Mouse (Mus musculus): ENCODE measurements around the gene Akap12.

The Akap12 gene

DNA sequence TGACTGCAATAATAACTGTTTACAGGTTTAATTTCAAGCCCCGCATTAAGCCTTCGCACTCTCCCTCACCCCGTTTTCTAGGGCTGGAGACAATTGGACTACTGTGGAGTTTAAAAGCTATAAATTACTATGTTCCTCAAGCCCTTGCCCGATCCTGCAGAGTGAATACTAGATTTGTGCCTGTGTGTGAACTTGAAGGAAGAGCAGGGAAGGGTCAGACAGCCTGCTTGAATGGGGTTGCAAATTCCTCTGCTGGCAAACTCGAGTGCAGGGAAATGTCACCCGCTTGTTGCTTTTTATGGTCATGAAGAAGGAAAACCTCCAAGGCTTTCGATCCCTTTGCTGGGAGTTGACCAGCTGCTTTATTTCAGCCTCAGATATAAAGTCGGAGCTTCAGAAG lies 19.6 kb downstream of the Akap12 start:
- DNase-seq: peak; percentile 50

- DNase-seq: no peak
These were observed 23.0 kb downstream of the Akap12 start for GRCm38 (mm10) chr10:4289171-4289570.

- DNase-seq: no peak
These were observed 23.5 kb downstream of the Akap12 start for GRCm38 (mm10) chr10:4289636-4290035.

DNA sequence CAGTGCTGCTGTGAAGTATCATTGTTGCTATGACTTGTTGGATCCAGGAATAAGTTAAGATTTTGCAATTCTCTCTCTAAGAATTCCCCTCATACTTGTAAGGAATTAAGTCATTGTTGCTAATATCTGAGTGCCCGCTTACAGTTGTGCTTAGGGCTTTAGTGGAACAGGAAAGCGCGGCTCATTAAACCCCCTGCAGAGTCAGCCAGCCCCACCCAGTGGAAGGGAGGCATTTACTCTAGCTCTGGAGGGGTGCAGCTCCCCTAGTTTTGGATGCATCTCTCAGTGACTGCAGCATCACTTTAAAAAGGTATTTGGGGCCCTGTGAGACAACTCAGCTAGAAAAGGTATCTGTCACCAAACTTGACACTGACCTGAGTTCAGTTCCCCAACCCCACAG lies 24.0 kb downstream of the Akap12 start:
- no peak for DNase-seq

- DNase-seq: no peak
These were observed 24.4 kb downstream of the Akap12 start for GRCm38 (mm10) chr10:4290561-4290960.

DNA sequence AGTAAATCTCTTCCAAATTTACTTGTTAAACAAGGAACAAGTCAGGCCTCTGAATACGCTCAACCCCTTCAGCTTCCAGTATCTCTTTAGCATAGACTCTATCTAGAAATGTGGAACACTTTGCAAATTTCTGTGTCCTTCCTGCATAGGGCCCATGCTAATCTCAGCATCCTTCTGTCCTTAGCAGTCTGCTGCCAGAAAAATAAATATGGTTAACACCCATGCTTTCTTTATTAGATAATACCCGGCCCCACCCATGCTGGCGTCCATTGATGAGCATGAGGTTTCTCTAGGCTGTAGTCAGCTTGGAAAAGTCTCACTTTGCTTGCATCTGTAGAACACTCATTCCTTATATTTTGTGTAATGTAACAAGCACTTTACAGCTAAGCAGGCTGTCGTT lies 27.2 kb downstream of the Akap12 start:
- DNase-seq: no peak

DNA sequence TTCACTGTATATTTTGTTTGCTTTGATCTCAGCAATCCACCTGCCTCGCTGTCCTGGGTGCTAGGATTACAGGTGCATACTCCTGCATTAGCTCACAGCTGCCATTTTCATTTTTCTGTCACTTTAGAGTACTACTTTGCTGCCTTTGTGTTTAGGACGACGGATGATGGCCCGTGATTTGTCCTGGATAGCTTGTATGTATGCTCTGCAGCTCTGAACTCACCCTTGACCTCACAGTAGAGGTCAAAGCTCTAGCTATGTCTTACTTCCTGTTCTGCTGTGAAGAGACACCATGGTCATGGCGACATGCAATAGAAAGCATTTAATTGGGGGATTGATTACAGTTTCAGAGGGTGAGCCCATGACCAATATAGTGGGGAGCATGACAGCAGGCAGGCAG lies 37.4 kb downstream of the Akap12 start:
- DNase-seq: no peak

DNA sequence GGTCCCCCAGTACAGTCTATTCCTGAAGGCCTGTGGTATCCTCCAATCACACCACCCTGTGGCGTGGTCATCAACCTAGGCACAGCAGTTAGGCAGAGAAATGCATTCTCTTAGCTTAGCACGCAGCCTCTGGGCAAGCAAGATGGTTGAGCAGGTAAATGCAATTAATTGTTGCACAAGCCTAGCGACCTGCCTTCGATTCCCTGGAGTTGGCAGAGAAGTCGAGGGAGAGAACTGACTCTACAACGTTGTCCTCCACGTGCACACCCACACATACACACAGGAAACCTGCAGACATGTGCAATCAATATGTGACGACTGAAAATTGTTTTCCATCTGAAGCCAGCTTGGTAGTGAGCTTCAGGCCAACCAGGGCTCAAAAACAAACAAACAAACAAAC lies 57.7 kb downstream of the Akap12 start:
- no peak for DNase-seq

DNA sequence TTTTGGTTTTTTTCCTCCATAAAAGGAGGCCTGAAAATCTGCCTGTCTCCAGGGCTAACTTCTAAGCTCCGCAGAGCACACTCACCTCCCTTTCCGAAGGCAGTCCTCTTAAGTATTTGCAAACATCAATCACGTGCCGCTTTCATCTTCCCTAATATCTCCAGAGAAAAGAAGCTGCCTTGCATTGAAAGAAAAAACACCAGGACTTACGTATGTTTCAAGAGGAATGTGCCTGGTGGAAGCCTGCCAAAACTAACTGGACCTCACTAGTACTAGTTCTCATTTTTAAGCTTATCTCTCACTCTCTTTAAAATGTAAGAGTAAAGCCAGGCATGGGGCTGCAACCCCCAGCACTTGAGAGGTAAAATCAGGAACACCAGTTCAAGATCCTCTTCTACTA lies 59.4 kb downstream of the Akap12 start:
- DNase-seq: peak; percentile 27

GRCm38 (mm10) chr10:4327716-4328115 lies 61.5 kb downstream of the Akap12 start:
- no peak for DNase-seq

DNA sequence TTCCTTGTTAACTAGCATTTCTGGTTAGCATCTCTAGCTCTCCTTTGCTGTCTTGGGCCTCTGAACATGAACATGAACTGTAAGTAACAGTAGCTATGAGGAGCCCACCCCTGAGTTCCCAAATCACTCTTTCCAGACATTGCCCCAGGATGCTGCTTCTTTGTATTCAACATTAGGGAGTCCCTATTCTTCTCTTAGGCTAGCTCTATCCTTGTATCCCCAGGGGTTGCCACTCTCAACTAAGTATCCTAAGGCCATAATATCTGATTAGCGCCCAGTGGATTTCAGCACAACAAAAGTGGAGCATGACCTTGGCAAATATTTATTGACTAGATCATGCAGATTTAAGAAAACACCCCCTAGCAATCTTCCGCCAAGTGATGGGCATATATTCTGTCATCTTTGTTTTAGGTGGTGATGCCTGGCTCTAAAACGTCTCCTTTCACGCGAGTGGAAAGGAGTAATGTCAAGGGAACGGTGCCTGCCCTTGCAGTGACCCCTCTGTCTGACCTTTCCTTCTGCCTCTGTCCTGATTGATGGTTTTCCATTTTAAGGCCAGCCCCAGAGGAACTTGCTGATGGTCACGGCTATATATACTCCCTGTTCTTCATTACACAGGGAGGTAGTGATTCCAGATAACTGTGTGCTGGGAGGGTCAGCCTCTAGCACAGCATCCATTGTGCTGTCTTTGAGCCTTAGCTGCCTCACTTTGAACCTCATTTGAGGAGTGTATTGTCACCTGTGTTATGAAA lies 66.2 kb downstream of the Akap12 start:
- DNase-seq: no peak

DNA sequence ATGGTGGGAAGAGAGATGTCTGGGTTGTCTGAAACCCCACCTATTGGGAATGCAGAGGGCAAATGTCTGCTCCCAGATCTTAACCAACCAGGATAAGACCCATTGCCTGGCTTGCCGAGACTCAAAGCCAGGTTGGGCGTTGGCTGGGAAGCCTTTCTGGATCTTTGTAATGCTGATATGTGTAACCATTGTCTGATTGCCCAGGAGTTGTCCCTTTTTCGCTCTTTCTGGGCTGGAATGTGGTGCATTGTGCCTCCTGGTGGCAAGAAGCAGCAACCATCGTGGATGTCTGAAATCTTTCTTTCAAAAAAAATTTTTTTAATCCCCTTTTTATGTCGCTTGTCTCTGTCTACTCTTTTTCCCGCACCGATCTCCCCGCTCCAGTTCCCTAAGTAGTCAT lies 67.1 kb downstream of the Akap12 start:
- peak; percentile 64 for DNase-seq

- peak; percentile 93 for DNase-seq
These were observed 68.0 kb downstream of the Akap12 start for GRCm38 (mm10) chr10:4334039-4334683.

GRCm38 (mm10) chr10:4338863-4339461 lies 72.8 kb downstream of the Akap12 start:
- peak; percentile 73 for DNase-seq

- peak; percentile 51 for DNase-seq
These were observed 75.2 kb downstream of the Akap12 start for GRCm38 (mm10) chr10:4341430-4341829.

DNA sequence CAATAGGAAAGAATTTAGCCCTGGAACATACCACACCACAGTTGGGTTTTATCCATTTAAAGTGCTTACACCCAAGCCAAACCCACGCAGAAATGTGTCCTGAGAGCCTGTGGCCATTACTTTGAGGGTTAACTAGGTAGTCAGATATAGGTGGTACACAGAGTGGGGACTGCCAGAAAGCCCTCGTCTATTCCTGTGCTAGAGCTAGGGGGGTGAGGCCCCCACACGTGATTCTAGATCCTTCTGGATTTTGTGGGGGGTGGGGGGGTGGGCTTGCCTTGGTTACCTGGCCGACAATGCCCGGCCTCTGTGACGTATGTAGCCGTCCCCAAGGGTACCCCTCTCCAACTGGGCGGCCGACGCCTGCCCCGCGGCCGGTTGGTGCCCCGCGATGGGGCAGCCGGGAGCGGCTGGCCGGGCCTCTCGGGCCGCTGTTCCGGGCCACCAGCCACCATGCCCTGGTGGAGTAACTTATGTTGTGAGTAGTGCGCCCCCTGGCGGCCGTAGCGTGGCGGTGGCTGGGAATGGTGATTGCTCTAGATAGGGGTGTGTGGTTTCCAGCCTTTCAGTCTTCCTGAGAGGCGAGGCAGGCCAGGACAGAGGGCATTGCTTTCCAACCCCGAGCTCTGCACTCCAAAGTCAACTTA lies 80.4 kb downstream of the Akap12 start:
- peak; percentile 93 for DNase-seq

GRCm38 (mm10) chr10:4347136-4347492 lies 80.9 kb downstream of the Akap12 start:
- no peak for DNase-seq

GRCm38 (mm10) chr10:4347591-4347990 lies 81.4 kb downstream of the Akap12 start:
- no peak for DNase-seq

GRCm38 (mm10) chr10:4354371-4355260 lies 88.4 kb downstream of the Akap12 start:
- DNase-seq: no peak

DNA sequence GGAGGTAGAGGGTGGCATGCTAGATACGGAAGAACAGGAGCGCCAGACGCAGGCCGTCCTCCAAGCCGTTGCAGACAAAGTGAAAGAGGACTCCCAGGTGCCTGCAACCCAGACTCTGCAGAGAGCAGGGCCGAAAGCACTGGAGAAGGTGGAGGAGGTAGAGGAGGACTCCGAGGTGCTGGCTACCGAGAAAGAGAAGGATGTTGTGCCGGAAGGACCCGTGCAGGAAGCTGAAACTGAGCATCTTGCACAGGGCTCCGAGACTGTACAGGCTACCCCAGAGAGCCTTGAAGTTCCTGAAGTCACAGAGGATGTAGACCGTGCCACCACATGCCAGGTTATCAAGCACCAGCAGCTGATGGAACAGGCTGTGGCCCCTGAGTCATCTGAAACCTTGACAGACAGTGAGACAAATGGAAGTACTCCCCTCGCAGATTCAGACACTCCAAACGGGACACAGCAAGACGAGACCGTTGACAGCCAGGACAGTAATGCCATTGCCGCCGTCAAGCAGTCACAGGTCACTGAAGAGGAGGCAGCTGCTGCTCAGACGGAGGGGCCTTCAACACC lies 89.8 kb downstream of the Akap12 start:
- DNase-seq: no peak

- no peak for DNase-seq
These were observed 90.5 kb downstream of the Akap12 start for GRCm38 (mm10) chr10:4356640-4357039.

- no peak for DNase-seq
These were observed 91.3 kb downstream of the Akap12 start for GRCm38 (mm10) chr10:4357435-4357834.
